ENCODE assay signal across 12 mouse cellular contexts in genomic region chr14:61688013-61688520, GRCm38 (mm10).
DNase-seq lines count a peak whose midpoint lies in the region; ATAC-seq and TF ChIP-seq lines count a peak whose summit lies in the region.
"Had no signal": no experiment of that assay in that cellular context is flagged by ENCODE, and none has a peak within 500 bp of the region (broad histone marks: within the 10 kb centered on the region; RNA-seq: fewer than 3 reads in every experiment).

No protein-coding gene starts in this region.

- no peak overlapping the region for H3K4me2 ChIP-seq in embryonic facial prominence, embryonic 11.5 days (ENCODE audit: low read depth, low read length)
- no peak overlapping the region for H3K4me2 ChIP-seq in intestine, postnatal 0 days (replicated peaks; ENCODE audit: low read depth)
- no peak overlapping the region for H3K4me2 ChIP-seq in intestine, embryonic 16.5 days (ENCODE audit: low read depth, low read length)
- no peak overlapping the region for H3K4me2 ChIP-seq in midbrain, embryonic 11.5 days
- H3K4me2 ChIP-seq in neural tube, embryonic 15.5 days = no peak overlapping the region

- no peaks in the 10 kb centered on the region for H3K36me3 ChIP-seq in embryonic facial prominence, embryonic 11.5 days (replicated peaks; ENCODE audit: control insufficient read depth, insufficient read depth, low read depth, low read length)
- H3K36me3 ChIP-seq in embryonic facial prominence, embryonic 10.5 days (replicated peaks) = no peaks in the 10 kb centered on the region
- H3K36me3 ChIP-seq in intestine, postnatal 0 days (ENCODE audit: control insufficient read depth, insufficient read depth) = no peaks in the 10 kb centered on the region
- H3K36me3 ChIP-seq in intestine, embryonic 16.5 days (ENCODE audit: control insufficient read depth, insufficient read depth, low read length) = no peaks in the 10 kb centered on the region
- no peaks in the 10 kb centered on the region for H3K36me3 ChIP-seq in midbrain, embryonic 11.5 days (ENCODE audit: control insufficient read depth, insufficient read depth, low read length)
- no peaks in the 10 kb centered on the region for H3K36me3 ChIP-seq in midbrain, embryonic 10.5 days
- H3K36me3 ChIP-seq in neural tube, embryonic 15.5 days = no peaks in the 10 kb centered on the region
- H3K36me3 ChIP-seq: heart, embryonic 10.5 days; hindbrain, embryonic 12.5 days; liver, embryonic 12.5 days had no signal

- no peak for TF ChIP-seq CTCF in intestine, postnatal 0 days (IDR thresholded peaks at IDR 0.05; ENCODE audit: low read depth)

- no peak overlapping the region for H3K27ac ChIP-seq in embryonic facial prominence, embryonic 11.5 days (replicated peaks; ENCODE audit: low read depth, low read length)
- H3K27ac ChIP-seq in embryonic facial prominence, embryonic 10.5 days (replicated peaks) = no peak overlapping the region
- H3K27ac ChIP-seq in intestine, postnatal 0 days (ENCODE audit: low read depth, low read length) = no peak overlapping the region
- H3K27ac ChIP-seq in intestine, embryonic 16.5 days (ENCODE audit: low read length) = no peak overlapping the region
- no peak overlapping the region for H3K27ac ChIP-seq in midbrain, embryonic 11.5 days (ENCODE audit: low read depth, low read length)
- no peak overlapping the region for H3K27ac ChIP-seq in midbrain, embryonic 10.5 days (replicated peaks)
- no peak overlapping the region for H3K27ac ChIP-seq in neural tube, embryonic 15.5 days (replicated peaks)
- H3K27ac ChIP-seq: heart, embryonic 10.5 days; hindbrain, embryonic 12.5 days; liver, embryonic 12.5 days had no signal

- H3K4me1 ChIP-seq in embryonic facial prominence, embryonic 11.5 days (ENCODE audit: control insufficient read depth, insufficient read depth, low read length) = peaks cover 13% of the 10 kb centered on the region; the same call in 1 of the 2 replicates
- H3K4me1 ChIP-seq in embryonic facial prominence, embryonic 10.5 days = peaks cover 57% of the 10 kb centered on the region
- no peaks in the 10 kb centered on the region; the same call in 1 of the 2 replicates for H3K4me1 ChIP-seq in intestine, postnatal 0 days (replicated peaks; ENCODE audit: control insufficient read depth, insufficient read depth, low read length)
- H3K4me1 ChIP-seq in intestine, embryonic 16.5 days (ENCODE audit: control insufficient read depth, insufficient read depth, low read length) = peaks cover 30% of the 10 kb centered on the region
- H3K4me1 ChIP-seq in midbrain, embryonic 11.5 days (ENCODE audit: control insufficient read depth, insufficient read depth, low read length) = peaks cover 23% of the 10 kb centered on the region
- peaks cover 60% of the 10 kb centered on the region for H3K4me1 ChIP-seq in midbrain, embryonic 10.5 days
- peaks cover 25% of the 10 kb centered on the region for H3K4me1 ChIP-seq in neural tube, embryonic 15.5 days

- no peak overlapping the region for H3K9ac ChIP-seq in embryonic facial prominence, embryonic 11.5 days (replicated peaks; ENCODE audit: low read length)
- H3K9ac ChIP-seq in intestine, postnatal 0 days (ENCODE audit: low read depth, low read length) = no peak overlapping the region
- no peak overlapping the region for H3K9ac ChIP-seq in intestine, embryonic 16.5 days (ENCODE audit: low read depth, low read length)
- no peak overlapping the region for H3K9ac ChIP-seq in midbrain, embryonic 11.5 days (ENCODE audit: low read length)
- no peak overlapping the region for H3K9ac ChIP-seq in neural tube, embryonic 15.5 days (replicated peaks)
- H3K9ac ChIP-seq: hindbrain, embryonic 12.5 days; liver, embryonic 12.5 days had no signal

- 3% methylated on average over 11 of the region's 11 CpGs for WGBS in embryonic facial prominence, embryonic 11.5 days
- WGBS in embryonic facial prominence, embryonic 10.5 days = 4% methylated on average over 11 of the region's 11 CpGs
- 8% methylated on average over 11 of the region's 11 CpGs for WGBS in intestine, postnatal 0 days
- WGBS in intestine, embryonic 16.5 days = 9% methylated on average over 11 of the region's 11 CpGs
- WGBS in midbrain, embryonic 11.5 days = 4% methylated on average over 11 of the region's 11 CpGs
- whole genome bisulfite sequencing in midbrain, embryonic 10.5 days = 3% methylated on average over 11 of the region's 11 CpGs
- 5% methylated on average over 11 of the region's 11 CpGs for WGBS in neural tube, embryonic 15.5 days

- H3K9me3 ChIP-seq in embryonic facial prominence, embryonic 11.5 days (replicated peaks; ENCODE audit: control insufficient read depth, low read length) = no peaks in the 10 kb centered on the region
- H3K9me3 ChIP-seq in embryonic facial prominence, embryonic 10.5 days = no peaks in the 10 kb centered on the region
- H3K9me3 ChIP-seq in intestine, postnatal 0 days (ENCODE audit: control insufficient read depth) = no peaks in the 10 kb centered on the region
- H3K9me3 ChIP-seq in intestine, embryonic 16.5 days (ENCODE audit: control insufficient read depth, low read length) = no peaks in the 10 kb centered on the region
- no peaks in the 10 kb centered on the region for H3K9me3 ChIP-seq in midbrain, embryonic 11.5 days (ENCODE audit: control insufficient read depth, low read length)
- H3K9me3 ChIP-seq in midbrain, embryonic 10.5 days (replicated peaks) = no peaks in the 10 kb centered on the region
- no peaks in the 10 kb centered on the region for H3K9me3 ChIP-seq in neural tube, embryonic 15.5 days (replicated peaks)
- H3K9me3 ChIP-seq: heart, embryonic 10.5 days; hindbrain, embryonic 12.5 days; liver, embryonic 12.5 days had no signal

- peak; percentile 18 for DNase-seq in embryonic facial prominence, embryonic 11.5 days (ENCODE audit: low spot score)
- DNase-seq in embryonic facial prominence, embryonic 10.5 days (ENCODE audit: low spot score) = no peak
- DNase-seq in midbrain, embryonic 11.5 days (ENCODE audit: low spot score, missing footprints) = peak; percentile 94
- no peak for DNase-seq in midbrain, embryonic 10.5 days (ENCODE audit: low spot score)
- no peak for DNase-seq in right cerebral cortex, postnatal 25 days
- DNase-seq: cerebellum, adult 8-10 months had no signal

- peaks cover 22% of the 10 kb centered on the region for H3K27me3 ChIP-seq in embryonic facial prominence, embryonic 11.5 days (ENCODE audit: control insufficient read depth, insufficient read depth, low read length)
- H3K27me3 ChIP-seq in embryonic facial prominence, embryonic 10.5 days (replicated peaks; ENCODE audit: low read depth, poor library complexity, severe bottlenecking) = peaks cover 97% of the 10 kb centered on the region
- peaks cover 38% of the 10 kb centered on the region for H3K27me3 ChIP-seq in intestine, postnatal 0 days (replicated peaks; ENCODE audit: control insufficient read depth, insufficient read depth, low read length)
- H3K27me3 ChIP-seq in intestine, embryonic 16.5 days (replicated peaks; ENCODE audit: control insufficient read depth, insufficient read depth, low read length) = peaks cover 28% of the 10 kb centered on the region
- peaks cover 71% of the 10 kb centered on the region for H3K27me3 ChIP-seq in midbrain, embryonic 11.5 days (ENCODE audit: control insufficient read depth, insufficient read depth, low read length)
- peaks cover 98% of the 10 kb centered on the region for H3K27me3 ChIP-seq in midbrain, embryonic 10.5 days (ENCODE audit: low read depth, poor library complexity, severe bottlenecking)
- peaks cover 66% of the 10 kb centered on the region for H3K27me3 ChIP-seq in neural tube, embryonic 15.5 days (replicated peaks)

- no peak for ATAC-seq in embryonic facial prominence, embryonic 11.5 days (replicated peaks; ENCODE audit: insufficient number of reproducible peaks, low FRiP score, low TSS enrichment, low read depth)
- ATAC-seq in intestine, postnatal 0 days = no peak
- ATAC-seq in intestine, embryonic 16.5 days = no peak
- ATAC-seq in midbrain, embryonic 11.5 days (ENCODE audit: low FRiP score) = no peak
- ATAC-seq in neural tube, embryonic 15.5 days (ENCODE audit: low FRiP score) = no peak
- ATAC-seq: liver, embryonic 12.5 days had no signal

- no peak overlapping the region for H3K4me3 ChIP-seq in embryonic facial prominence, embryonic 11.5 days (ENCODE audit: low read depth, low read length)
- H3K4me3 ChIP-seq in embryonic facial prominence, embryonic 10.5 days = no peak overlapping the region
- peak overlapping the region; percentile 49; the same call in 1 of the 2 replicates for H3K4me3 ChIP-seq in intestine, postnatal 0 days (ENCODE audit: low read depth, low read length)
- no peak overlapping the region for H3K4me3 ChIP-seq in intestine, embryonic 16.5 days (ENCODE audit: low read length)
- no peak overlapping the region for H3K4me3 ChIP-seq in midbrain, embryonic 11.5 days (ENCODE audit: low read depth, low read length)
- no peak overlapping the region for H3K4me3 ChIP-seq in midbrain, embryonic 10.5 days
- H3K4me3 ChIP-seq in neural tube, embryonic 15.5 days (replicated peaks) = no peak overlapping the region
- H3K4me3 ChIP-seq: hindbrain, embryonic 12.5 days had no signal

Comparison
In these comparisons a context has a peak if more than half of its experiments do, and no peak if none do; other contexts are left out.
1. DNase-seq: peak in embryonic facial prominence, embryonic 11.5 days (single experiment) and midbrain, embryonic 11.5 days (single experiment); none in embryonic facial prominence, embryonic 10.5 days (single experiment), midbrain, embryonic 10.5 days (single experiment) and right cerebral cortex, postnatal 25 days (single experiment).